Mouse (Mus musculus): ENCODE data around the gene Mtmr3. TPM values are rescaled to one million over a fixed set of nuclear protein-coding genes. Genes with fewer than 3 reads are reported as not detected.

The Mtmr3 gene
- polyA plus RNA-seq, 1 experiment from 2014 or later: 21.2 TPM

DNA sequence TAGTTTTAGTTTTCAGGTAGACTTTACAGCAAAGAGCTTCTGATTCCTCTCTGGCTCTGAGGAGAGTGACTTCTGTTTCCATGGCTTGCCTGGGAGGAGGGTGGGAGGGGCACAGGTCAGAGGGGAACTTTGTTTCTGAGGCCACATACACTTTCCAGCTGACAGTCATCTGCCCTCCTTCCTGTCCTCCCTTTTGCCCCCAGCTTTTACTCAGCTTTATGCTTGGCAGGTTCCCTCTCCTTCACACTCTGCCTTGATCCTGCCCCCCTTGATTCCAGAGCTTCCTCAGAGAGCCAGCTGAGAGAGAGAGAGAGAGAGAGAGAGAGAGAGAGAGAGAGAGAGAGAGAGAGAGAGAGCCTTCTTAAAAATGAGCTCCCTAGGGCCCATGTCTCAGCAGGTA is 123.4 kb downstream of the Mtmr3 start:
- no peak overlapping the region for H3K27ac ChIP-seq (ENCODE audit: low read length)
- no peaks in the 10 kb centered on the region for H3K9me3 ChIP-seq (replicated peaks; ENCODE audit: control insufficient read depth, low read length)
- no peaks in the 10 kb centered on the region for H3K27me3 ChIP-seq (ENCODE audit: control insufficient read depth, insufficient read depth, low read length)
- no peak overlapping the region for H3K9ac ChIP-seq (ENCODE audit: low read length)
- no peak overlapping the region for H3K4me3 ChIP-seq (ENCODE audit: low read length)
- H3K4me2 ChIP-seq (ENCODE audit: low read depth, low read length): no peak overlapping the region
- H3K4me1 ChIP-seq (ENCODE audit: control insufficient read depth, insufficient read depth, low read length): no peaks in the 10 kb centered on the region
- H3K36me3 ChIP-seq (ENCODE audit: control insufficient read depth, insufficient read depth): no peaks in the 10 kb centered on the region
- no peak for ATAC-seq (replicated peaks; ENCODE audit: extremely low read depth, insufficient read depth, low FRiP score)

DNA sequence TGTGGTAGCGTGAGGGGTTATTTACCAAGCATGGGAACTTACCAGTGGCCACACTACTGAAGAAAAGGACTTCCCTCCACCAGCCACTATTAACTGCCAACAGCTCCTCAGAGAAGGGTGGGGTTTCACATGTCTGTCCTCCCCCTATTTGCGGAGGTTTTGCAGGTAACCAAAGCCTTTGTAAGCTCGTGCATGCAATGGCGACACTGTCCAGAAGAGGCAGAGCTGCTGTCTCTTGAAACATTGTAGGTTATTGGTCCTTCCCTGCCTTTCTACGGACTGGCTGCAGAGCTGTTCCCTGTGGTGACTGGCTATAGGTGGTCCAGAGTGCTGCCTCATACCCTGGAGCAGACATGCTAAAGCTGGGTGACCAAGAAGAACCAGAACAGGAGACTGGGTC is 125.6 kb downstream of the Mtmr3 start:
- WGBS: 72% methylated on average over 5 of the region's 5 CpGs
- Histone ChIP-seq H3K4me3 (ENCODE audit: low read length) (no peak overlapping the region), H3K9me3 (replicated peaks; ENCODE audit: control insufficient read depth, low read length) (no peaks in the 10 kb centered on the region), H3K4me1 (ENCODE audit: control insufficient read depth, insufficient read depth, low read length) (no peaks in the 10 kb centered on the region), H3K27ac (ENCODE audit: low read length) (no peak overlapping the region), H3K36me3 (ENCODE audit: control insufficient read depth, insufficient read depth) (no peaks in the 10 kb centered on the region), H3K9ac (ENCODE audit: low read length) (no peak overlapping the region), H3K4me2 (ENCODE audit: low read depth, low read length) (no peak overlapping the region), H3K27me3 (ENCODE audit: control insufficient read depth, insufficient read depth, low read length) (no peaks in the 10 kb centered on the region)
- ATAC-seq (replicated peaks; ENCODE audit: extremely low read depth, insufficient read depth, low FRiP score): no peak

DNA sequence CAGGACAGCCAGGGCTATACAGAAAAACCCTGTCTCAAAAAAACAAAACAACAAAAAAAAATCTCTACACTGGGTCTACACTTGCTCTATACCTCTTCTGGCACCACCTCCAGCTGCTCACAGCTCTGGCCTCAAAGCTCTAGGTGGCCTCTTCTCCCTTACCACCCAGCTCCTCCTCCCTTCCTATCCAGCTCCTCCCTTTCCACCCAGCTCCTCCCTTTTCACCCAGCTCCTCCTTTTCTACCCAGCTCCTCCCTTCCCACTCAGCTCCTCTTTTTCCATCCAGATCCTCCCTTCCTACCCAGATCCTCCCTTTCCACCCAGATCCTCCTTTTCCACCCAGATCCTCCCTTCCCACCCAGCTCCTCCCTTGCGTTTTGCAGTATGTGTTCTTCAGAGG is 127.2 kb downstream of the Mtmr3 start:
- Histone ChIP-seq H3K36me3 (ENCODE audit: control insufficient read depth, insufficient read depth) (no peaks in the 10 kb centered on the region), H3K9me3 (replicated peaks; ENCODE audit: control insufficient read depth, low read length) (no peaks in the 10 kb centered on the region), H3K4me3 (ENCODE audit: low read length) (no peak overlapping the region), H3K9ac (ENCODE audit: low read length) (no peak overlapping the region), H3K4me1 (ENCODE audit: control insufficient read depth, insufficient read depth, low read length) (no peaks in the 10 kb centered on the region), H3K4me2 (ENCODE audit: low read depth, low read length) (no peak overlapping the region), H3K27ac (ENCODE audit: low read length) (no peak overlapping the region), H3K27me3 (ENCODE audit: control insufficient read depth, insufficient read depth, low read length) (no peaks in the 10 kb centered on the region)
- no peak for ATAC-seq (replicated peaks; ENCODE audit: extremely low read depth, insufficient read depth, low FRiP score)
- WGBS: 84% methylated on average over 1 of the region's 1 CpGs

DNA sequence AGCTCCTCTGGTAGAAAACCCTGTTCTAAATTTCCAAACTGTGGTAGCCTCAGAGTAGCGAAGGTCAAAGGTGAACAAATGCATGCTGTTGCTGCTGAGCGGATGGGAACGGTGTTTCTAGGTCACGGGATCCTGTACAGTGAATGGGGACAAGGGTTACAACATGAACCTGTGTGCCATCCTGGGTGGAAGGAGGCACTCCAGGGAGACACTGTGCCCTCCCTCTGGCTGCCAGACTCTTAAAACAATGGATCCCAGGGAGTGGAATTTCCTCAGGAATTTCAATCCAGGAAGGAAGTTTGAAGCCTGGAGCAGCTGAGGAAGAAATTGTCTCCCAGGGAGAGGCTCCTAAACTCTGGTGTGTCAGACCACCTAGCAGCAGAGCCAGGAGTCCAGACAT is 128.5 kb downstream of the Mtmr3 start:
- no peak for ATAC-seq (replicated peaks; ENCODE audit: extremely low read depth, insufficient read depth, low FRiP score)
- Histone ChIP-seq H3K4me3 (ENCODE audit: low read length) (no peak overlapping the region), H3K27me3 (ENCODE audit: control insufficient read depth, insufficient read depth, low read length) (no peaks in the 10 kb centered on the region), H3K9me3 (replicated peaks; ENCODE audit: control insufficient read depth, low read length) (no peaks in the 10 kb centered on the region), H3K4me2 (ENCODE audit: low read depth, low read length) (no peak overlapping the region), H3K27ac (ENCODE audit: low read length) (no peak overlapping the region; the same call in 1 of the 2 replicates), H3K9ac (ENCODE audit: low read length) (no peak overlapping the region), H3K4me1 (ENCODE audit: control insufficient read depth, insufficient read depth, low read length) (no peaks in the 10 kb centered on the region), H3K36me3 (ENCODE audit: control insufficient read depth, insufficient read depth) (no peaks in the 10 kb centered on the region)
- WGBS: 65% methylated on average over 4 of the region's 4 CpGs

DNA sequence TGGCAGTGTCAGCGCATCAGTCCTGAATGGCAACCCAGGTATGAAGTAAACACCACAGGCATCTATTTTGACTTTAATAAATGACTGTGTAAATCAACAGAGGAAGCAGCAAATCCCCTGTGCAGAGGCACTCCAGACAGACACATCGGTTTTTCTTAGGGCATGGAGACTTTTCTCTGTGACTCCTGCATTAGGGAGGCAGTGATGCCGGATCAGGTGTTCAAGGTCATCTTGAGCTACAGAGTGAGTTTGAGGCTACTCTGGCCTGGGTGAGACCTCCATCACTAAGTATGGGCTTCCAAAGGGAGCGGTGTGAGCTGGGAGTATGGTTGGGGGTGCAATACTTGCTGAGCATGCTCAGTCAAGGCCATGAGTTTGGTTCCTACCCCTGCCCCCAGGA is 130.0 kb downstream of the Mtmr3 start:
- no peak overlapping the region for H3K9ac ChIP-seq (ENCODE audit: low read length)
- H3K4me1 ChIP-seq (ENCODE audit: control insufficient read depth, insufficient read depth, low read length): no peaks in the 10 kb centered on the region
- 0 out of 2 replicates have a peak, but pooled peaks cover 3% of the 10 kb centered on the region for H3K27me3 ChIP-seq (ENCODE audit: control insufficient read depth, insufficient read depth, low read length)
- no peak overlapping the region for H3K4me3 ChIP-seq (ENCODE audit: low read length)
- no peaks in the 10 kb centered on the region for H3K36me3 ChIP-seq (ENCODE audit: control insufficient read depth, insufficient read depth)
- ATAC-seq (replicated peaks; ENCODE audit: extremely low read depth, insufficient read depth, low FRiP score): no peak
- no peaks in the 10 kb centered on the region for H3K9me3 ChIP-seq (replicated peaks; ENCODE audit: control insufficient read depth, low read length)
- H3K27ac ChIP-seq (ENCODE audit: low read length): no peak overlapping the region
- no peak overlapping the region for H3K4me2 ChIP-seq (ENCODE audit: low read depth, low read length)
- WGBS: 88% methylated on average over 4 of the region's 4 CpGs

GRCm38 (mm10) chr11:4464186-4464585 is 130.5 kb downstream of the Mtmr3 start:
- Histone ChIP-seq H3K4me3 (ENCODE audit: low read length) (no peak overlapping the region), H3K36me3 (ENCODE audit: control insufficient read depth, insufficient read depth) (no peaks in the 10 kb centered on the region), H3K4me1 (ENCODE audit: control insufficient read depth, insufficient read depth, low read length) (no peaks in the 10 kb centered on the region), H3K27me3 (ENCODE audit: control insufficient read depth, insufficient read depth, low read length) (0 out of 2 replicates have a peak, but pooled peaks cover 4% of the 10 kb centered on the region), H3K4me2 (ENCODE audit: low read depth, low read length) (no peak overlapping the region), H3K9ac (ENCODE audit: low read length) (no peak overlapping the region), H3K9me3 (replicated peaks; ENCODE audit: control insufficient read depth, low read length) (no peaks in the 10 kb centered on the region), H3K27ac (ENCODE audit: low read length) (no peak overlapping the region)
- ATAC-seq (replicated peaks; ENCODE audit: extremely low read depth, insufficient read depth, low FRiP score): no peak
- WGBS: 76% methylated on average over 1 of the region's 1 CpGs

DNA sequence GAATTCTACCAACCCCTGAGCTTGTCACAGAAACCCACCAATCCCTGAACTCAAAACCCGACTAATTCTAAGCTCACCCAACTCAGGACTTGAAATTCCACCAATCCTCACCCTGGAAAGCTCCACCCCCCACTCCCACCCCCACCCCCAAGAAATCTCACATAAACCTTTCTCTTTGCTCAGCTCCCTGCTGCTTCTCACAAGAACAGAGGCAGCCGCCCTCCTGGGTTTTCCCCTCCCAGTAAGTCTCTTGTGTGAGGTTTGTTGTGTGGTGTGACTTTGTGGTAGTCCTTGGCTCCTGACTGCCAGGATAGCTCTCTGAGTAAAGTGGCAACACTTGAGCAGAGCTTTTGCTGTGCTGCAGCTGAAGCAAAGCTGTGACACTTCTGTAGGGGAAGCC is 131.8 kb downstream of the Mtmr3 start:
- H3K4me3 ChIP-seq (ENCODE audit: low read length): no peak overlapping the region
- no peaks in the 10 kb centered on the region for H3K9me3 ChIP-seq (replicated peaks; ENCODE audit: control insufficient read depth, low read length)

GRCm38 (mm10) chr11:4461154-4461553 is 133.5 kb downstream of the Mtmr3 start:
- WGBS: 9% methylated on average over 12 of the region's 12 CpGs
- H3K36me3 ChIP-seq (ENCODE audit: control insufficient read depth, insufficient read depth): no peaks in the 10 kb centered on the region
- ATAC-seq (replicated peaks; ENCODE audit: extremely low read depth, insufficient read depth, low FRiP score): no peak

More for the DNA sequence above, 131.8 kb downstream of the Mtmr3 start:
- Histone ChIP-seq H3K36me3 (ENCODE audit: control insufficient read depth, insufficient read depth) (no peaks in the 10 kb centered on the region), H3K27ac (ENCODE audit: low read length) (no peak overlapping the region), H3K9ac (ENCODE audit: low read length) (no peak overlapping the region), H3K4me1 (ENCODE audit: control insufficient read depth, insufficient read depth, low read length) (no peaks in the 10 kb centered on the region), H3K27me3 (ENCODE audit: control insufficient read depth, insufficient read depth, low read length) (0 out of 2 replicates have a peak, but pooled peaks cover 5% of the 10 kb centered on the region), H3K4me2 (ENCODE audit: low read depth, low read length) (no peak overlapping the region)
- ATAC-seq (replicated peaks; ENCODE audit: extremely low read depth, insufficient read depth, low FRiP score): no peak
- 52% methylated on average over 2 of the region's 2 CpGs for WGBS

GRCm38 (mm10) chr11:4460615-4461014 is 134.0 kb downstream of the Mtmr3 start:
- 43% methylated on average over 5 of the region's 5 CpGs for WGBS
- no peak overlapping the region for H3K9ac ChIP-seq (ENCODE audit: low read length)
- H3K4me2 ChIP-seq (ENCODE audit: low read depth, low read length): no peak overlapping the region
- no peak for ATAC-seq (replicated peaks; ENCODE audit: extremely low read depth, insufficient read depth, low FRiP score)
- no peaks in the 10 kb centered on the region for H3K9me3 ChIP-seq (replicated peaks; ENCODE audit: control insufficient read depth, low read length)
- no peaks in the 10 kb centered on the region for H3K4me1 ChIP-seq (ENCODE audit: control insufficient read depth, insufficient read depth, low read length)
- H3K27me3 ChIP-seq (ENCODE audit: control insufficient read depth, insufficient read depth, low read length): 0 out of 2 replicates have a peak, but pooled peaks cover 5% of the 10 kb centered on the region
- no peak overlapping the region for H3K27ac ChIP-seq (ENCODE audit: low read length)
- no peaks in the 10 kb centered on the region for H3K36me3 ChIP-seq (ENCODE audit: control insufficient read depth, insufficient read depth)
- no peak overlapping the region for H3K4me3 ChIP-seq (ENCODE audit: low read length)

More at GRCm38 (mm10) chr11:4461154-4461553, 133.5 kb downstream of the Mtmr3 start:
- Histone ChIP-seq H3K9ac (ENCODE audit: low read length) (no peak overlapping the region), H3K27ac (ENCODE audit: low read length) (no peak overlapping the region), H3K4me2 (ENCODE audit: low read depth, low read length) (no peak overlapping the region), H3K27me3 (ENCODE audit: control insufficient read depth, insufficient read depth, low read length) (0 out of 2 replicates have a peak, but pooled peaks cover 5% of the 10 kb centered on the region), H3K9me3 (replicated peaks; ENCODE audit: control insufficient read depth, low read length) (no peaks in the 10 kb centered on the region), H3K4me1 (ENCODE audit: control insufficient read depth, insufficient read depth, low read length) (no peaks in the 10 kb centered on the region), H3K4me3 (ENCODE audit: low read length) (no peak overlapping the region)
